Mouse (Mus musculus): Measurements from ENCODE around the gene Srp72.

DNA sequence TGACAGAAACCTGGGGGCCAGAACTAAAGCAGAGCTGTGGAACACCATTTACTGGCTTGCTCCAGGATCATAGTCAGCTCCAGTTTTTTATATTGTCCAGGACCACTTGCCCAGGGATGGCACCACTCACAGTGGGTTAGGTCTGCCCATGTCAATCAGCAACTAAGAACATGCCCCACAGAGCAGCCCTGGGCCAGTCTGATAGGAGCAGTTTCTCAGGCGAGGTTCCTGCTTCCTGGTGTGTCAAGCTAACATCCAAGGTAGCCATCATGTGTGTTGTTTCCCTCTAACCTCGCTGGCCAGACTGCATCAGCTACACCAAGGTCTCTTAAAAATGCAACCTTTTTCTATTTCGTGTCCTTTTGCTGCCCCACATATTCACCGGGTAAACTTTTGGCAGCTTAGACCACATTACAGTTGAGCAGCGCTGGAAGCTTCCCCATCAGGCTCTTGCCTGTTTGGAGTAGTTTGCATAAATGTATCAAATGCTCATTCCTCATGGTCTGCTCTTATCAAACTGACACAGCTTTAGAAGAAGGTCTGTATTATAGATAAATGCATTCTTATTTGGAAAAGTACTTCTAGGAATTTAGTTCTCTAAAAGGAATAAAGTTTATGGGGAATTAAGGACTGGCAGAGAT lies 18.8 kb downstream of the Srp72 start:
- TF ChIP-seq MAFK (IDR thresholded peaks at IDR 0.05; ENCODE audit: insufficient read depth, low read depth, low read length) (no peak), ZC3H11A (IDR thresholded peaks at IDR 0.05; ENCODE audit: borderline replicate concordance, low read depth, low read length) (no peak), CHD2 (IDR thresholded peaks at IDR 0.05; ENCODE audit: low read depth, low read length) (no peak), ZNF384 (IDR thresholded peaks at IDR 0.05; ENCODE audit: low read depth, low read length) (no peak), HCFC1 (IDR thresholded peaks at IDR 0.05; ENCODE audit: borderline replicate concordance, insufficient read depth, low read length) (no peak)

Data from ES-E14 (cell line).